Mouse (Mus musculus) cerebellum, adult 2 months (tissue): ENCODE data around the gene Mfsd14a.

ENCODE experiments used
- CTCF ChIP-seq: fragments of 200-500 bp; IDR thresholded peaks from 2 replicates; pipeline ENCODE4 v1.5.1; 2011; ENCODE audit warnings: low read depth, mild to moderate bottlenecking, control low read depth, low read length, moderate library complexity, borderline replicate concordance; ENCODE audit not compliant: insufficient read depth
- POLR2A ChIP-seq: fragments of 200-500 bp; IDR thresholded peaks from 2 replicates; pipeline ENCODE4 v1.6.1; 2011; ENCODE audit warnings: low read length, control low read depth, borderline replicate concordance; ENCODE audit not compliant: insufficient read depth

DNA sequence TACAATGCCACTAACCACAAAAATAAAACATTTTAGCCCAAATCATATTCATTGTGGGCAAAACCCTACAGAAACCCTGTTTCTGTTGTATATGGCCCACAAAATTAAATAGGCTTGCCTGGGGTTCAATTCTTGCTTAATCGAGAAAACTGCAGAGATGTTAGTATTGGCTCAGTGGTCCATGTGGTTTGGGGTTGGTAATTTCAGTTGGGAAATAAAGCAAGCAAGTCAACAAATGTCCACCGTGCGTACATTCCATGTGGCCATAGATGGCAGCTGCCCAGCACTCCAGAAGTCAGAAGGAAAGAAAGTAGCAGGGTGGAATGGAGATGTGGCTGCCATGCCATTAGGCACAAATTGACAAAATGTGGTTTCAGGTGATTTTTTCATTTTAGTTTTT, 29.5 kb downstream of the Mfsd14a start:
- TF ChIP-seq CTCF: no peak
- no peak for TF ChIP-seq POLR2A
